In the genomic region with DNA sequence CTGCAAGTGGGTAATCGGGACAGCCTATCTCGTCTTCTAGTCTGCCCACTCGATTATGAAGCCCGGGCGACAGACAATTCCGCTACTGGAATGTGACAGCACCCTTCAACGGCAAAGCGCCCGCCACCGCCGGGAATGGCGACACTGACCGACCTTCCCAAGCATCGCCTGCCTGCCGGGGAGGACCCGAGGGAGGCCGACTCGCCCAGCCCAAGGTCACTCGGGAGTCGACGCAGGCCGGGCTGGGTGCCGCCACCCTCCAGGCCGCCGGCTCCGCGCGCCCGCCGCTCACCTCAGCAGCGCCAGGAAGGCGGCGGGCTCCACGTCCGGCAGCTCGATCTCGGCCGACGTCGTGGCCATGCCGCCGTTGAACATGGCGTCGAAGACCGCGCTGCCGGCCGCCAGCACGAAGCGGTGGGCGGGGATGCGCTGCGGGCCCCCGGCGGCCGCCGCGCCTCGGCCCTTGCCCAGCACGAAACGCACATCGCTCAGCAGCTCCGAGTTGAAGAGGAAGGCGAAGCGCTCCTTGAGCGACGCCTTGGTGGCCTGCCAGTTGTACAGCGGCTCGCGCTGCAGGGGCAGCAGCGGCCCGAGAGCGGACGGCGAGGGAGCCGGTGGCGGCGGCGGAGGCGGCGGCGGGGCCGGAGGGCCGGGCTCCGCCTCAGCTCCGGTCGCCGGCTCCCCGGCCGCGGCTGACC, we compare ENCODE assay signal across 7 mouse cellular contexts. TPM values are rescaled to one million over a fixed set of nuclear protein-coding genes. Genes with fewer than 3 reads are reported as not detected.
DNase-seq lines count a peak whose midpoint lies in the region; ATAC-seq lines count a peak whose summit lies in the region.

No protein-coding gene starts in this region.

- peak overlapping the region; percentile 95 for H3K9ac ChIP-seq in hindbrain, embryonic 13.5 days

- under 1% methylated on average over 70 of the region's 91 CpGs for WGBS in hindbrain, embryonic 13.5 days

- peak overlapping the region; percentile 86 for H3K4me3 ChIP-seq in hindbrain, embryonic 13.5 days

- peak; percentile 88 for ATAC-seq in hindbrain, embryonic 13.5 days (ENCODE audit: low FRiP score)
- ATAC-seq in megakaryocyte progenitor cell, adult 5-6 weeks (replicated peaks; ENCODE audit: poor library complexity), result peak; percentile 35

- H3K4me2 ChIP-seq in hindbrain, embryonic 13.5 days, result peak overlapping the region; percentile 78

- peak; percentile 49 for DNase-seq in ZHBTc4 (ENCODE audit: low read depth, low spot score)
- peak; percentile 48 for DNase-seq in cerebellum, adult 9-11 months
- DNase-seq in frontal cortex, postnatal 25 days (ENCODE audit: low spot score in 2 of 2), result peak; percentile 23 to 39
- DNase-seq in left cerebral cortex, adult 9 months (ENCODE audit: low spot score in 2 of 2), result peak; percentile 11 to 33
- peak; percentile 43 to 57 for DNase-seq in right cerebral cortex, adult 2 months (ENCODE audit: low spot score in 2 of 2)

- no peaks in the 10 kb centered on the region for H3K36me3 ChIP-seq in hindbrain, embryonic 13.5 days

- H3K27me3 ChIP-seq in hindbrain, embryonic 13.5 days, result no peaks in the 10 kb centered on the region

- H3K27ac ChIP-seq in hindbrain, embryonic 13.5 days, result peak overlapping the region; percentile 97

- H3K9me3 ChIP-seq in hindbrain, embryonic 13.5 days, result no peaks in the 10 kb centered on the region

- H3K4me1 ChIP-seq in hindbrain, embryonic 13.5 days (replicated peaks), result peaks cover 45% of the 10 kb centered on the region

RNA-seq across cellular contexts. Expression of a gene that starts 0.4 kb away (rescaled TPM):
- 87.2 and 95.1 TPM in 2 replicates for polyA plus RNA-seq in hindbrain, embryonic 13.5 days (2015; fragmentation: Nextera tagmentation; extraction: Ambion mirVana)
- 55.0 and 59.1 TPM in 2 replicates for total RNA-seq in megakaryocyte progenitor cell, adult 5-6 weeks (2015)
- 70.8 and 105 TPM in 2 replicates for total RNA-seq in megakaryocyte progenitor cell, adult 5-6 weeks (2017)

RNA-seq across cellular contexts. Expression of a gene that starts 26.8 kb away (rescaled TPM):
- polyA plus RNA-seq in hindbrain, embryonic 13.5 days (2015; fragmentation: Nextera tagmentation; extraction: Ambion mirVana), result not detected in 2 replicates
- total RNA-seq in megakaryocyte progenitor cell, adult 5-6 weeks (2015), result not detected in 2 replicates
- total RNA-seq in megakaryocyte progenitor cell, adult 5-6 weeks (2017), result not detected in 2 replicates

RNA-seq across cellular contexts. Expression of a gene that starts 30.0 kb away (rescaled TPM):
- 10.1 and 11.2 TPM in 2 replicates for polyA plus RNA-seq in hindbrain, embryonic 13.5 days (2015; fragmentation: Nextera tagmentation; extraction: Ambion mirVana)
- 186 and 194 TPM in 2 replicates for total RNA-seq in megakaryocyte progenitor cell, adult 5-6 weeks (2015)
- total RNA-seq in megakaryocyte progenitor cell, adult 5-6 weeks (2017), result 159 and 203 TPM in 2 replicates

RNA-seq across cellular contexts. Expression of a gene that starts 39.6 kb away (rescaled TPM):
- polyA plus RNA-seq in hindbrain, embryonic 13.5 days (2015; fragmentation: Nextera tagmentation; extraction: Ambion mirVana), result 52.7 and 53.5 TPM in 2 replicates
- 28.1 and 45.7 TPM in 2 replicates for total RNA-seq in megakaryocyte progenitor cell, adult 5-6 weeks (2015)
- 96.3 and 102 TPM in 2 replicates for total RNA-seq in megakaryocyte progenitor cell, adult 5-6 weeks (2017)

Comparison
In these comparisons a context has a peak if more than half of its experiments do, and no peak if none do; other contexts are left out.
1. Peak in every context shown above with its lines: DNase-seq, ATAC-seq, H3K4me3 ChIP-seq and H3K27ac ChIP-seq.